In genomic region chrX:12127799-12128164, GRCm38 (mm10) we compare ENCODE assay signal across 8 mouse cellular contexts. TPM values are rescaled to one million over a fixed set of nuclear protein-coding genes. Genes with fewer than 3 reads are reported as not detected.
DNase-seq lines count a peak whose midpoint lies in the region; ATAC-seq and TF ChIP-seq lines count a peak whose summit lies in the region.

No protein-coding gene starts in this region.

- DNase-seq in layer of hippocampus, adult 2 months (ENCODE audit: low spot score in 2 of 2), result no peak
- DNase-seq in layer of hippocampus, adult 18-20 months (ENCODE audit: low spot score in 2 of 2), result no peak
- no peak for DNase-seq in frontal cortex, postnatal 25 days (ENCODE audit: low spot score in 2 of 2)
- no peak for DNase-seq in thymus, postnatal 14 days
- no peak for DNase-seq in retina, embryonic 14.5 days (ENCODE audit: low spot score)

- ATAC-seq in hindbrain, embryonic 13.5 days (ENCODE audit: low FRiP score), result peak; percentile 21; the same call in 1 of the 2 replicates
- 0 out of 2 replicates have a peak, but pooled peaks have one; percentile 5 for ATAC-seq in midbrain, embryonic 13.5 days

- no peaks in the 10 kb centered on the region for H3K36me3 ChIP-seq in hindbrain, embryonic 13.5 days
- no peaks in the 10 kb centered on the region for H3K36me3 ChIP-seq in midbrain, embryonic 13.5 days

- no peak for TF ChIP-seq CTCF in layer of hippocampus, adult 2 months (conservative IDR thresholded peaks at IDR 0.05)
- TF ChIP-seq CTCF in cortical plate, adult 2 months (IDR thresholded peaks at IDR 0.05; ENCODE audit: extremely low read depth, insufficient read depth, low read length), result no peak

- no peaks in the 10 kb centered on the region for H3K9me3 ChIP-seq in hindbrain, embryonic 13.5 days
- H3K9me3 ChIP-seq in midbrain, embryonic 13.5 days, result no peaks in the 10 kb centered on the region

- H3K27me3 ChIP-seq in hindbrain, embryonic 13.5 days, result peaks cover 94% of the 10 kb centered on the region
- H3K27me3 ChIP-seq in midbrain, embryonic 13.5 days, result peaks cover 85% of the 10 kb centered on the region

- peak overlapping the region; percentile 59 for H3K4me2 ChIP-seq in hindbrain, embryonic 13.5 days
- peak overlapping the region; percentile 66 for H3K4me2 ChIP-seq in midbrain, embryonic 13.5 days (replicated peaks)

- H3K9ac ChIP-seq in hindbrain, embryonic 13.5 days, result peak overlapping the region; percentile 82
- peak overlapping the region; percentile 80 for H3K9ac ChIP-seq in midbrain, embryonic 13.5 days (replicated peaks)

- 3% methylated on average over 36 of the region's 37 CpGs for WGBS in hindbrain, embryonic 13.5 days
- 3% methylated on average over 33 of the region's 37 CpGs for WGBS in midbrain, embryonic 13.5 days

- no peaks in the 10 kb centered on the region for H3K4me1 ChIP-seq in cortical plate, adult 2 months (ENCODE audit: control insufficient read depth, insufficient read depth, low read length)
- peaks cover 70% of the 10 kb centered on the region for H3K4me1 ChIP-seq in hindbrain, embryonic 13.5 days (replicated peaks)
- peaks cover 64% of the 10 kb centered on the region for H3K4me1 ChIP-seq in midbrain, embryonic 13.5 days (replicated peaks)

- peak overlapping the region; percentile 58 for H3K4me3 ChIP-seq in layer of hippocampus, adult 2 months
- peak overlapping the region; percentile 56 for H3K4me3 ChIP-seq in cortical plate, adult 2 months (ENCODE audit: insufficient read depth, low read length)
- peak overlapping the region; percentile 54 for H3K4me3 ChIP-seq in hindbrain, embryonic 13.5 days
- peak overlapping the region; percentile 58 for H3K4me3 ChIP-seq in midbrain, embryonic 13.5 days (replicated peaks)

- TF ChIP-seq POLR2A in cortical plate, adult 2 months (IDR thresholded peaks at IDR 0.05; ENCODE audit: extremely low read depth, insufficient read depth, low read length), result no peak

- no peak overlapping the region for H3K27ac ChIP-seq in layer of hippocampus, adult 2 months
- H3K27ac ChIP-seq in cortical plate, adult 2 months (ENCODE audit: insufficient read depth, low read length), result no peak overlapping the region
- peak overlapping the region; percentile 95 for H3K27ac ChIP-seq in hindbrain, embryonic 13.5 days
- peak overlapping the region; percentile 92 for H3K27ac ChIP-seq in midbrain, embryonic 13.5 days

RNA-seq across cellular contexts. Expression of gene Bcor, which starts 32.4 kb away (rescaled TPM):
- total RNA-seq in layer of hippocampus, adult 2 months (2021), result 10 to 100 TPM; 16.7 to 21.3 TPM
- total RNA-seq in layer of hippocampus, adult 18-20 months (2021), result 10 to 100 TPM; 20.8 to 20.9 TPM
- polyA plus RNA-seq in cortical plate, adult 2 months (2012; rRNA removed), result 17.7 and 18.5 TPM in 2 replicates
- 17.8 and 18.1 TPM in 2 replicates for polyA plus RNA-seq in hindbrain, embryonic 13.5 days (2015; fragmentation: Nextera tagmentation; extraction: Ambion mirVana)
- 24.1 and 25.4 TPM in 2 replicates for polyA plus RNA-seq in midbrain, embryonic 13.5 days (2015; fragmentation: Nextera tagmentation; extraction: Ambion mirVana)

Comparison
In these comparisons a context has a peak if more than half of its experiments do, and no peak if none do; other contexts are left out.
1. H3K27ac ChIP-seq: peak in hindbrain, embryonic 13.5 days (single experiment) and midbrain, embryonic 13.5 days (single experiment); none in layer of hippocampus, adult 2 months (single experiment) and cortical plate, adult 2 months (single experiment).
2. Peak in every context shown above with its lines, with median percentiles within 50 percentile points of each other: H3K4me3 ChIP-seq.